Mouse (Mus musculus) adipocyte (in vitro differentiated cells): Measurements from ENCODE around the gene Lyg1.

Experiments used
- DNase-seq: peaks from one replicate; pipeline ENCODE4 v3.0.0-alpha.2; 2016; ENCODE audit warnings: low spot score

Gene Lyg1

DNA sequence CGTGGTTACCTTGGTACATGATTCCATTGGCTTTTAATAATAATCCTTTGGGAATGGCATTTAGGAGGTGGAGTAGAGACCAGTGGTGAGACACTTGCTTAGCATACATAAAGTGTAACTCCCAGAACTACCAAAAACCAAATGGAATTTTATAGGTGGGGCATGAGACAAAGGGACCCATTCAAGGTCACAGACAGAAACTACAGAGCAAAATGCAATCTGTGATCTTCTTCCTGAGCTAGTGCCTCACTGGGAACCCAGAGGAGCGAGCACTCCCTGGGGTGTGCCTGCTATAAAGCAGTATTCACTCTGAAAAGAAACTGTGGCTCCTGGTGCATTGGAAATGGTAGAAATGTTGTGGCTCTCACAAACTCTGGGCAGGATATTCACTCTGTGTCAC is 8.7 kb downstream of the Lyg1 start:
- DNase-seq: no peak

DNA sequence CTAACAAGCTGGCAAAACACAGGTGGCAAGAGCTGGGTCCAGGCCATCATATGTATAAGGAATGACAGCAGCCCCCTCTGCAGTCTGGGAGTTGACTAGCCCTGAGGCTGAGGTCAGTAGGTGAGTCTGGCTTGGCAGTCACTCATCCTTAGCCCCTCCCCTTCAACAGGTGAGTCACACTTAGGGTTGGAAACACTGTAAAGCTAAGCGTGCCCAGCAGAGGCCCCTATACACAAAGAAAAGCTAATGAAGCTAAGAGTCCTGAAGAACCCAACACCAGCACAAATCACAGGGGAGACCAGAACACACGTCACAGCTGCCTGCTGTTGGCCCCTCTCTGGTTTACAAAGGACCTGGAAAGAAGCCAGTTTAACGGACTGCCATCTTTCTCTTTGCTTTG is 25.8 kb downstream of the Lyg1 start:
- DNase-seq: no peak

GRCm38 (mm10) chr1:37925971-37926370 is 31.6 kb downstream of the Lyg1 start:
- no peak for DNase-seq

DNA sequence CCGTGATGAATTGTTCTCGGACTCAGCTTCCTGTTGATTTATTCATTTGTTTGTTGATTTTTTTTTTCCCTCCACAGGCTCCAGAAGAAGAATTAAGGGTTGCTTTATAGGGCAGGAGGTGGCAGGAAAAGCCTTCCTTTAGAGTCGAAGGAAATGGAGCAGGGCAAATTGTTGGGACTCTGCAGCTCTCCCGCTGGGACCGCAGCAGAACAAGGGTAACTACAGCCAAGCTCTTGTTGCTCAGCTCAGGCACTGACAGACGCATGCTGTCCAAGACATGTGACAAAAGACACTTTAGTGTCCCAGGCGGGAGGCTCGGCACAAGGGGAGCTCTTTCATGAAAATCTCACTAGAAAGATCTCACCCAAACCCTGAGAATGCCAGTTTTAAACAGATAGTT is 35.0 kb downstream of the Lyg1 start:
- DNase-seq: no peak

- DNase-seq: no peak
Measured at GRCm38 (mm10) chr1:37918096-37918495, 39.5 kb downstream of the Lyg1 start.

DNA sequence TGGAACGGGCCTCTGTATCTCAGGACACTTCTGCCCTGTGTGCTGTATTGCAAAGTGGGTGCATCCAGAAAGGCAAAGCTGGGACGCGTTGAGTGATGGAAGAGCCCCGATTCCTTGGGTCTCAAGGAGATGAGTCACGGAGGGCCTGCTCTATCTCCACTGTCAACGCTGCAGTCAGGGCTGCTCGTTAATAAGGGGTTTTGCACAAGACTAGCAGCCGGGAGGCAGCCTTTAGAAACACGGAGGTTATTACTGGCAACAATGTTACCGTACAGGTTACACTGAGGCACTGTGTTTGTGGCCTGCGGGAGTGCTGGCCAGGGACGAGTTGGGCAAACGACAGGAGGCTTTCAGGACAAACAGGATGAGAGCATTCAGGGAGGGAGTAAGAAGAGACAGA is 39.9 kb downstream of the Lyg1 start:
- no peak for DNase-seq

- DNase-seq: no peak
Measured at GRCm38 (mm10) chr1:37916393-37916792, 41.2 kb downstream of the Lyg1 start, which contains the start of gene Lyg2. Lyg2 (minus strand) TSS chr1:37916493.

DNA sequence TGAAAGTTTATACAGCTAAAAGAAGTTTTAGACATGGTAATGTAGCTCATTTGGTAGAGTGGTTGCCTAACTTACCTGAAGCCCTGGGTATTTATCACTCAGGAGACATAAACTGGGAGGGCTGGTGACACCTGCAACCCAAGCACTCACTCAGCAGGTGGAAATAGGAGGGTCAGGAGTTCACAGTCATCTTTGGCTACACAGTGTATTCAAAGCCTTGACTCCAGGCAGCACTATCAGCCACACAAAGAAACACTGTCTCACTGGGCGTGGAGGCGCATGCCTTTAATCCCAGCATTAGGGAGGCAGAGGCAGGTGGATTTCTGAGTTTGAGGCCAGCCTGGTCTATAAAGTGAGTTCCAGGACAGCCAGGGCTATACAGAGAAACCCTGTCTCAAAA is 44.8 kb downstream of the Lyg1 start:
- DNase-seq: no peak

DNA sequence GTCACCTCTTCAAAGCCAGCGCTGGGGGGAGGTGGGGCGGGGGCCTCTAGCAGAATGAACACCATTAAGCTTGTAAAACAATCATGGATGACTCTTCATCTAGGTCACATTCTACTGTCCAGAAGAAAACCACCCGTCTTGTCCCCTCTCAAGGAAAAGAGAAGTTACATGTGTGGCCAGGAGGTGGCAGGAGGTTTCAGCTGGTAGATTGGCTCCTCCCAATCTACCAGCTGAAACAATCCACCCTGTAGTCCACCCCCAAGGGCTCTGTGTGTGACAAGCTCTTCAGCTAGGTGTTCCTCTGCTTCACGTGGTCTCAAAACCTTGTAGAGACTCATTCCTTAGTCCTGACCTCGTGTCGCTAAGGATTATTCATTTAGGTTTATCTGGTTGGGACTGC is 54.4 kb downstream of the Lyg1 start:
- DNase-seq: peak; percentile 52

DNA sequence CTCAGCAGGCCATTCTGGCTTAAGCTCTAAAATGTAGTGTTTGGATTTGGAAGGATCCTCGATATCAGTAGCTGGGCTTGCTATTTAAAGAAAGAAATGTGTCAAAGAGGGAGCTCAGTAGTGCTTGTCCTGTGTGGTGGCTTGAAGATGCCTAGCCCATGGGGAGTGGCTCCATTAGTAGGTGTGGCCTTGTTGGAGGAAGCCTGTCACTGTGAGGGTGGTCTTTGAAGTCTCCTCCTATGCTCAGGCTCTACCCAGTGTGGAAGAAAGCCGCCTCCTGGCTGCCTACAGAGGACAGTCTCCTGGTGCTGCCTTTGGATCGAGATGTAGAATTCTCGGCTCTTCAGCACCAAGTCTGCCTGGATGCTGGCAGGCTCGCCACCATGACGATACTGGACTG is 57.3 kb downstream of the Lyg1 start:
- DNase-seq: no peak

DNA sequence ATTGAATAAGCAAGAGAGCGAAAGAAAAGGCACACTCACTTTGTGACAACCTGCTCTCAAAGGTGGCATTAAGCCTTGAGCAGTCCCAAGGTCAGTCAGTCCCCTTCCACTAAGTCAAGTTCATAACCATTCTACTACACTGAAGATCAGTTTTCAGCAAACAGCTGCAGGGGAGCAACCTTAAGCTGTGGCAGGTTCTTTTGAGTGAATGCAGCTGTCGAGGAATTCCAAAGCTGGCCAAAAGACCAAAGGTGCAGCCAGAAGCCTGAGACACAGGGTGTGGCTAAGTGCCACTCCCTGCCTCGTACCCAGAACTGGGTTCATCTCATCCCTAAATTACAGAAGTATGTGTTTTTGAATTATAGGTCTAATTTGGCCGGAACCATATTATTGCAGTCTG is 57.7 kb downstream of the Lyg1 start:
- no peak for DNase-seq
